Mouse (Mus musculus): ENCODE results near the gene 4930438A08Rik.
"Not testable (repeated sequence)": the region's sequence is repeated elsewhere in the genome, so short reads cannot be mapped to it uniquely, and the experiment has no call there.

Gene 4930438A08Rik

DNA sequence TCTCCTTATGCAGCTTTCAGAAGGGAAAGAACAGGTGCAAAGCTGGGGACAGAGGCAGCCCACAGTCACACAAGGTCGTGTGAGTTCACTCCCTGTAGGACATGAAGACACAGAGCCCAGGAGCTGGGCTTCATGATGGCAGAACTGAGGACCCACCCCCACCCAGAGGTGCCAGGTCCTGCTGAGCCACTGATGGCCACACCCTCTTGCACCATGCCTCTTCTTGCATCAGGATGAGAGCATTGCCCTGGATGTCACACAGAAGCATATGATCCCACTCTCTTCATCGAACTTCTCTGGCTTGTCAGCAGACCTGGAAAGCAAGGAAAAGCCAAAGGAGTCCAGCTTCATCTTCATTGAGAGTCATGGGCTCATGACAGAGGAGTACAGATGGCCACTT lies at the start of gene 4930438A08Rik:
4930438A08Rik (plus strand) TSS at position 228 of the 400 bp plus-strand sequence.
- no peak for DNase-seq (ENCODE audit: low read depth, low spot score)

GRCm38 (mm10) chr11:58224872-58225271 lies 49.7 kb upstream of the 4930438A08Rik start:
- not testable (repeated sequence) for DNase-seq (ENCODE audit: low read depth, low spot score)

DNA sequence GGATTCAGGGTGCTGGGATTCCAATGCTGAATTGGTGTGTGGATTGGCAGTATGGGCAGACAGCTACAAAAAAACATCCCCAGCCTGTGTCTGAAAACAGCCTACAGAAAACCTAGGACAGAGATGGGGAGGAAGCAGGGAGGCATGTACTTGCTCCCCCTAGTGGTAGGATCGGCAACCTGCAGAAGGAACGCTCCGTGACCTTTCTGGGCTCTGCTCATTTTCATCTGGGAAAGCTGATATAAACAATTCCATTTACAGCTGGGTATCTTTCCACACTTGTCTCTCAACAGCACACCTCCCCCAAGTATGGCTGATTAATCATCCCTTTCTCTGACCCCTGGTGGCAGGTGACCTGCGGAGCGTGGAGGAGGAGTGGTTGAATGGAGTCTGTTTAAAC lies 48.9 kb upstream of the 4930438A08Rik start:
- DNase-seq (ENCODE audit: low read depth, low spot score) = peak; percentile 45

DNA sequence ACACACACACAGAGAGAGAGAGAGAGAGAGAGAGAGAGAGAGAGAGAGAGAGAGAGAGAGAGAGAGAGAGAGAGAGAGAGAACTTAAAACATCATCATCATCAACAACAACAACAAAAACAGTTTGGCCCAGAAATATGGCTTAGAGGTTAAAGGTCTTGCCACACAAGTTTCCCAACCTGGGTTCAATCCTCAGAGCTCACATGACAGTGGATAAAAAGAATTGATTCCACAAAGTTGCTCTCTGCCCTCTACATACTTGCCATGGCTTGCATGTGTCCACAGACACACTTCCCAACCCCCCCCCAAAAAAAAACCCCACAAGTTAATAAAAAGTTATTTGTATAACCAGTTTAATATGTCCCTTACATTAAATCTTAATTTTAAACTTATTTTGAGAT lies 48.2 kb upstream of the 4930438A08Rik start:
- no peak for DNase-seq (ENCODE audit: low read depth, low spot score)

- not testable (repeated sequence) for DNase-seq (ENCODE audit: low read depth, low spot score)
Observed at GRCm38 (mm10) chr11:58228021-58228420, 46.6 kb upstream of the 4930438A08Rik start.

DNA sequence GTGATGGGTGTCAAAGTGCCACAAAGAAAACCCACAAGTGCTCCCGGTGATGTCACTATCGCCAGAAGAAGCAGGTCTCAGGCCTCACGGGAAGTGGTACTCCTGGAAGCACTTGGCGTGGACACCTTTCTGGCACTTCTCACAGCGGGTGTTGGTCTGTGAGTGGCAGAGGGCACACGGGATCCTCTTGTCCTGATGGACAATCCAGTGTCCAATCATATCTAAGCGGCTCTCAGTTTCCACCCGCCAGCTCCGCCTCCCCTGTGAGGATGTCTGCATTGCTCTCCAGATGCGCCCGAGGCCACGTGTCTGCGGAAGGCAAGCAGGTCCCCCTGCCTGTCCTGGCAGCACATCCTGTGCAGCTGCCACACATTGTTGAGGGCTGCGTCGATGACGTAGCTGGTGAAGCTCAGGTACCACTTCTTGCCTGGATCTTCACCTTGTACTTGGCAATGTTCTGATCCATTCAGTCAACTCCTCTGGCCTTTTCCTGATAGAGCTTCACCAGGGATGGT lies 44.1 kb upstream of the 4930438A08Rik start:
- no peak for DNase-seq (ENCODE audit: low read depth, low spot score)

DNA sequence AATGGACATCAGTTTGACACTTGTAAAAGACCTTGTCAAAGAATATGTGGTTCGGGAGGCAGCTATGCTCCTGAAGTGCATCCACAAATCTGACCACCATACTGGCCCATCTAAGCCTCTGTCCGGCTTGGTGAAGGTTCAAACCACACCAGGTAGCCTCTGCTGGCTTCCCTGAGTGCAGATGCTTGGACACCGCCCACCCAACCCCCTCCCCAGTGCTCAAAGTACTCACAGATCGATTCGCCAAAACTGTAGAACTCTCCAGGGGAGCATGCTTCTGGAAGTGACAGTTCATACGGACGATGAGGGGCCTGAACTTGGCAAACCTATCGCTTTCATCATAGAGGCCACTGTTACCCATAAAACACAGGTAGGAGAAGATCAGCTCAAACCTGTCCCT lies 43.4 kb upstream of the 4930438A08Rik start:
- no peak for DNase-seq (ENCODE audit: low read depth, low spot score)

DNA sequence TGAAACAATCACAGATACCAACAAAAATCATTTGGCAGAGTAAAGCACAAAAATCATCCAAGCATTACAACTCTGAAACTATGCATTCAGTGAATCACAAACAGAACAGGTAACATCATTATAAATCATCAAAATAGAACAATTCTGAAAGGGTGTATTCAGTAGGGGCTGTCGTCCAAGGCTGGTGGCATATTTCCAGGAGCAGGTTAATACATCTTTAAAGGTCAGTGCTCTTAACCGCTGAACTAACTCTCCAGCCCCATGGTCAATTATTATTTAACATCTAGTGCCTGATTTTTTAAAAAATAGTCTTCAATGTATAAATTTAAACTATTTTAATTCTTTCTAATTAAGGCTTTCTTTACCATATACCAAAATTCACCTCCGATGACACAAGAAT lies 40.0 kb upstream of the 4930438A08Rik start:
- DNase-seq (ENCODE audit: low read depth, low spot score) = not testable (repeated sequence)

GRCm38 (mm10) chr11:58235152-58235551 lies 39.4 kb upstream of the 4930438A08Rik start:
- DNase-seq (ENCODE audit: low read depth, low spot score) = no peak

GRCm38 (mm10) chr11:58238840-58239791 lies 35.5 kb upstream of the 4930438A08Rik start:
- no peak for DNase-seq (ENCODE audit: low read depth, low spot score)

- DNase-seq (ENCODE audit: low read depth, low spot score) = no peak
Observed at GRCm38 (mm10) chr11:58247294-58247693, 27.3 kb upstream of the 4930438A08Rik start.

- DNase-seq (ENCODE audit: low read depth, low spot score) = no peak
Observed at GRCm38 (mm10) chr11:58249203-58249981, 25.2 kb upstream of the 4930438A08Rik start.

- no peak for DNase-seq (ENCODE audit: low read depth, low spot score)
Observed at GRCm38 (mm10) chr11:58250550-58250949, 24.0 kb upstream of the 4930438A08Rik start.

DNA sequence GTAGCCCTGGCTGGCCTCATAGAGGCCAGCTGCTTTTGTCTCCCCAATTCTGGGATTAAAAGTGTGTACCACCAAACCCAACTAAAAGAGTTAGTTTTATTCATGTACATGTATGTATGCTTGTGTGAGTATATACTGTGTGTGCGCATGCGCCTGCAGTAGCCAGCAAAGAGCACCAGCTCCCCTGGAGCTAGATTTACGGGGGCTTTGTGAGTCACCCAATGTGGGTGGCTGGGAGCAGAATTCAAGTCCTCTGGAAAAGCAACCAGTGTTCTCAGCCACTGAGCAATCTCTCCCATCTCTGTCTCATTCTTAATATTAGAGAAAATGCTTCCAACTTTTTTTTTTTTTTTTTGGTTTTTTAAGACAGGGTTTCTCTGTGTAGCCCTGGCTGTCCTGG lies 20.2 kb upstream of the 4930438A08Rik start:
- DNase-seq (ENCODE audit: low read depth, low spot score) = no peak

- no peak for DNase-seq (ENCODE audit: low read depth, low spot score)
Observed at GRCm38 (mm10) chr11:58257816-58258215, 16.8 kb upstream of the 4930438A08Rik start.

- no peak for DNase-seq (ENCODE audit: low read depth, low spot score)
Observed at GRCm38 (mm10) chr11:58260156-58260555, 14.4 kb upstream of the 4930438A08Rik start.

- DNase-seq (ENCODE audit: low read depth, low spot score) = no peak
Observed at GRCm38 (mm10) chr11:58261826-58262225, 12.8 kb upstream of the 4930438A08Rik start.

DNA sequence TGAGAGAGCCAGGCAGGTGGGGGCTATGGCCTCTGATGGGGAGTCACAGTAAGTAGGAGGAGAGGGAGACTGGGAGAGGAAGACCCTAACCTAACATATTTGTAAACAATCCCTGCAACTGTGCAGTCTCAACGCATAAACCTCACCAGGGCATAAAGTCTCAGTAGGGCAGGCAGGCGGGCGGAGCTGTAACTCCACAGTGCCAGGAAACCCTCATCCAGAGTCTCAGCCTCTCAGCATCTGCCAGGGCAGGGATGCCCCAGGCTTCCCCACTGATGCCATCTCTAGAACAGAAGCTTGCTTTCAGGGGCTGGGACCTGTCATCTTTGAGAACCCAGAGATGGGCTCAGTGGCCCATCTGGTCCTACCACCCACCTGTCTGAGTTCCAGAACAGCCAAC lies 12.3 kb upstream of the 4930438A08Rik start:
- no peak for DNase-seq (ENCODE audit: low read depth, low spot score)

- no peak for DNase-seq (ENCODE audit: low read depth, low spot score)
Observed at GRCm38 (mm10) chr11:58263516-58263915, 11.1 kb upstream of the 4930438A08Rik start.

- DNase-seq (ENCODE audit: low read depth, low spot score) = no peak
Observed at GRCm38 (mm10) chr11:58264546-58264945, 10.1 kb upstream of the 4930438A08Rik start.

- DNase-seq (ENCODE audit: low read depth, low spot score) = no peak
Observed at GRCm38 (mm10) chr11:58268285-58268684, 6.3 kb upstream of the 4930438A08Rik start.

GRCm38 (mm10) chr11:58275756-58276155 lies 1.2 kb downstream of the 4930438A08Rik start:
- DNase-seq (ENCODE audit: low read depth, low spot score) = no peak

Data from retina, postnatal 7 days (tissue).